Mouse (Mus musculus): ENCODE data around the gene Klk1b5. TPM values are rescaled to one million over a fixed set of nuclear protein-coding genes. Genes with fewer than 3 reads are reported as not detected.
"Not testable (repeated sequence)": the region's sequence is repeated elsewhere in the genome, so short reads cannot be mapped to it uniquely, and the experiment has no call there.

Gene Klk1b5
- polyA plus RNA-seq (2012; rRNA removed) = not detected in 2 replicates

DNA sequence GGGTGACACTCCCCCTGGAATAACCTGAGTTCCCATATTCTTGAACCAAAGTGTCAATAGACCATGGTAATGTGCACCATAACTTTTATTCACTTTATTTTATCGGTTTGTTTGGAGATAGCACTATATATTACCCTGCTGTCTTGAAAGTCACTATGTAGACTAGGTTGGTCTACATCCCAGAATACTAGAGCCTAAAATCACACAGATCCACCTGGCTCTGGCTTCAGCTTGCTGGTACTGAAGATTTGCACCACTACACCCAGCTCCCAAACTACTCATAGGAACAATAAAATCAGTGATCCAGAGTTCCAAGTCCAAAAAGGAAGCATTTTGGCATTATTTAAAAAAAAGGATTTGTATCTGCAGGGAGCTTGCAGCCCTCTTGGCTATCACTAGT lies at the start of gene Klk1b5:
Klk1b5 (plus strand) TSS at position 301 of the 400 bp plus-strand sequence.
- DNase-seq (ENCODE audit: low spot score) = no peak

- DNase-seq (ENCODE audit: low spot score) = no peak
Observed at GRCm38 (mm10) chr7:44179299-44180045, 36.3 kb upstream of the Klk1b5 start.

- DNase-seq (ENCODE audit: low spot score) = not testable (repeated sequence)
Observed at GRCm38 (mm10) chr7:44186516-44186915, 29.2 kb upstream of the Klk1b5 start.

GRCm38 (mm10) chr7:44187936-44188335 lies 27.8 kb upstream of the Klk1b5 start, which contains the start of gene Klk1b24:
Gene Klk1b24 (plus strand): TSS chr7:44188236.
- not testable (repeated sequence) for DNase-seq (ENCODE audit: low spot score)

DNA sequence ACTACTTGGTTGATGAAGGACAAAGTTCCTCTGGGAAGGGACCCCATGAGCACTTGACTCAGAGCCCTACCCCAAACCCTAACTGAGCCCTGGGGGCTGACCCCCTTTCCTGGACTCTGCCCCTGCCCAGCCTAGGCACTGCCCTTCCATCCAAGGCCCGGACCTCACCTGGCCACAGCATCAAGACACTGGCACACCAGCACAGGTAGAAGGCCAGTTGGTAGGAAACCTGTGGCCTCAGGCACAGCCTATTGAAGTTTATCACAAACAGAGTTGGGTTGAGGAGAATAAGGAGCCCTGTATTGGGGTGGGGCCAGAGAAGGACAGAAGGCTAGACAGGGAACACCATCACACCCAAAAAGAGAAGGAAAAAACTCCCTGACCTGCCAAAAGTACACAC lies 22.3 kb upstream of the Klk1b5 start:
- DNase-seq (ENCODE audit: low spot score) = peak; percentile 10

DNA sequence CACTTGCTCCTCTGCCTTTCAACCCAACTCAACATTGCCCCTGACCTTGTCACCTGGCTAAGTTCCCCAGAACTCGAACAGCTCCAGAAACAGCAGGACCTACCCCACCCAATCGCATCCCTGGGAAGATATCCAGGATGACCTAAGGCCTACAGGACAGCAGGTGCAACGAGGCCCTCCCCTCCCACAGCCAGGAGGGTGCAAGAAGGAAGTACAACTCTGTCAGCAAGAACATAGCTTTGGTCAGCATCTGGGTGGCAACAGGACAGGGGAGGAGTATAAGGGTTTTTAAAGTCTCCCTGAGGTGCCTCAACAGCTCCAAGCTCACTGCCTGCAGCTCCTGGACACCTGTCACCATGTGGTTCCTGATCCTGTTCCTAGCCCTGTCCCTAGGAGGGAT lies 17.9 kb upstream of the Klk1b5 start, which contains the start of gene Klk1b3:
Klk1b3 (plus strand) TSS at position 301 of the 400 bp plus-strand sequence.
- no peak for DNase-seq (ENCODE audit: low spot score)

- DNase-seq (ENCODE audit: low spot score) = not testable (repeated sequence)
Observed at GRCm38 (mm10) chr7:44207135-44207534, 8.6 kb upstream of the Klk1b5 start, which contains the start of gene Klk1b4. Gene Klk1b4 (plus strand): TSS chr7:44207435.

- no peak for DNase-seq (ENCODE audit: low spot score)
Observed at GRCm38 (mm10) chr7:44208307-44208706, 7.4 kb upstream of the Klk1b5 start.

- DNase-seq (ENCODE audit: low spot score) = not testable (repeated sequence)
Observed at GRCm38 (mm10) chr7:44221601-44222000, 5.9 kb downstream of the Klk1b5 start.

GRCm38 (mm10) chr7:44222335-44222734 lies 6.6 kb downstream of the Klk1b5 start:
- DNase-seq (ENCODE audit: low spot score) = not testable (repeated sequence)

DNA sequence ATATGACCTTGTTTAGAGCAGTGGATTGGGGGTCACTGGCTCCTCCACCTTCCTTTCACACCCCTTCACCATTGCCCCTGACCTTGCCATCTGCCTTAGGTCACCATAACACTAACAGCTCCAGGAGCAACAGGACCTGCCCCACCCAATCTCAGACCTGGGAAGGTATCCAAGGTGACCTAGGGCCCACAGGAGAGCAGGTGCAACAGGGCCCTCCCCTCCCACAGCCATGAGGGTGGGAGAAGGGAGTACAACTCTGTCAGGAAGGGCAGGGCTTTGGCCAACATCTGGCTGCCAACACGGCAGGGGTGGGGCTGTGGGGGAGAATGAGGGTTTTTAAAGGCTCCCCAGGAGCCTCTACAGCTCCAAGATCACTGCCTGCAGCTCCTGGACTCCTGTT lies 9.3 kb downstream of the Klk1b5 start, which contains the start of gene Klk1:
Klk1 (plus strand) TSS at position 285 of the 400 bp plus-strand sequence.
- no peak for DNase-seq (ENCODE audit: low spot score)

GRCm38 (mm10) chr7:44235909-44236308 lies 20.2 kb downstream of the Klk1b5 start, which contains the start of gene Gm36864:
Gene Gm36864 (plus strand): TSS chr7:44236177.
- DNase-seq (ENCODE audit: low spot score) = no peak

GRCm38 (mm10) chr7:44239913-44240312 lies 24.2 kb downstream of the Klk1b5 start:
- no peak for DNase-seq (ENCODE audit: low spot score)

DNA sequence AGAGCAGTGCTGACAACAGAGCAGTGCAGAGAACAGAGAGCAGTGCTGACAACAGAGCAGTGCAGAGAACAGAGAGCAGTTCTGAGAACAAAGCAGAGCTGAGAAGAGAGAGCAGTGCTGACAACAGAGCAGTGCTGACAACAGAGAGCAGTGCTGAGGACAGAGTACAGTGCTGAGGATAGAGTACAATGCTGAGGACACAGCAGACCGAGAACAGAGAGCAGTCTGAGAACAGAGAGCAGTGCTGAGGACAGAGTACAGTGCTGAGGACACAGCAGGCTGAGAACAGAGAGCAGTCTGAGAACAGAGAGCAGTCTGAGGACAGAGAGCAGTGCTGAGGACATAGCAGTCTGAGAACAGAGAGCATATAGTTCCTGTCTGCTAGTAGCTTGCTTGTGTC lies 25.0 kb downstream of the Klk1b5 start:
- DNase-seq (ENCODE audit: low spot score) = no peak

DNA sequence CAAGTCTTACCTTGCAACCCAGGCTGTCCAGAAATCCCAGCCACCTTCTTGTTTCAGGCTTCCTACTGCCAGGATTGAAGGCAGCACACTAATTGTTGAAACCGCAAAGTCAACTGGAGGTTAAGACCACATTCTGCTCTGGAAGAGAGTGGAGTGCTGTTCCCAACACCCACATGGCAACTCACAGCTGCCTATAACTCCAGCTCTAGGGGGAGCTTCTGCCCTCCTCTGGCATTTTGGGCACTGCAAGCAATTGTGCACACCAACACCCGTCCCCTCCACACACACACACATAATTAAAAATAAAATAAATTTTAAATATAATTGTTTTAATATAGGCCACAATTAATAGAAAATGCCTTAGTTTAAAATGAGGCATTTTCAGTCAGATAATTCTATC lies 25.4 kb downstream of the Klk1b5 start:
- no peak for DNase-seq (ENCODE audit: low spot score)

DNA sequence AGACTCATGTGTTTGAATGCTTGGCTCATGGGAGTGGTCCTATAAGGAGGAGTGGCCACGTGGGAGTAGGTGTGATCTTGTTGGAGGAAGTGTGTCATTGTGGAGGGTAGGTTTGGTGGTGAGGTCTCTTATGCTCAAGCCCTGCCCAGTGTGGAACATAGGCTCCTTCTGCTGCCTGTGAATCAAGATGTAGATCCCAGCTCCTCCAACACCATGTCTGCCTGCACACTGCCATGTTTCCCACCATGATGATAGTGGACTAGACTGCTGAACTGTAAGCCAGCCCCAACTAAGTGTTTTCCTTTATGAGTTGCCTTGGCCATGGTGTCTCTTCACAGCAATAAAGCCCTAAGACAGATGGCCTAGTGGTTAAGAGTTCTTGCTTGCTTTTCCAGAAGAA lies 28.3 kb downstream of the Klk1b5 start:
- no peak for DNase-seq (ENCODE audit: low spot score)

DNA sequence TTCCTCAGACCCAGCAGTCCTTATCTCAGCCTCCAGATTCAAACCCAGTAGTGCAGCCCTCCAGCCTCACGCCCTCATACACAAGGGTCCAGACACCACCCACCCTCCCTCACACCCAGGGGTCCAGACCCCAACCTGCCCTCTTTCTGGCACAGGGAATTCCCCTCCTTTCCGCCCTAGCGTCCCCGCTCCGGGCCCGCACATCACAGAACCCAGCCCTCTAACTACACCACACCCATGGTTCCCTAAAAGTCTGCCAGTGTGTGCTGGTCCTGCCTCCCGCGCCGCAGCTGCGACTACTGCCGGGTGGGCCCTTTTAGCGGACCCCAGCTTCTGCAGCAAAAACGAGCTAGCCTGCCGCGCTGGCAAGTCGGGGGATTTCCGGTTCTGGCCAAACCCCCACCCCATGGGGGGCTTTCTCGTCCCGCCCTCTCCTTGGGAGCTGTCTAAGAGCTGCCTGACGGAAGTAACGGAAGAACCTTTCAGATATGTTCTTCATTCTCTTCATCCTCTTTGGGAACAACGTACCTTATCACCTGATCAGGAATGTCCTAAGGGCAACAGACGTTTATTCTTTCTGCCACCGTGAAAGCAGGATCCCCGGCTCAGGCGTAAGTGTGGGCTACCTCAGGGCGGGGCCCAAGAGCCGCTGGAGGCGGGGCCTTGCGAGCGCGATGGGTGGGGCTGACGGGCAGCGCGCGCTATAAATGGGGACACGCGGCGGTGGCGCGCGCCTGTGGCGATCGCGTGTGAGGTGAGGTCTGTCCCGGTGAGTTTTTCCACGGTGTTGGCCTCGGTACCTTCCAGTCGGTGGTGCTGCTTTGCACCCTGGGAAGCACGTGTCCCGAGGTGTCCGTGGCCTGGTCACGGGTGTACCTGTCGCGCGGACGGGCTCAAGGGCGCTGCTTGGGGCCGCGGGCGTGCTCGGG lies 30.6 kb downstream of the Klk1b5 start, which contains the start of the genes 1700028J19Rik and 2410002F23Rik:
1700028J19Rik (minus strand) TSS at position 641 of the 929 bp plus-strand sequence.
2410002F23Rik (plus strand) TSS at position 668 of the 929 bp plus-strand sequence.
- peak; percentile 89 for DNase-seq (ENCODE audit: low spot score)

DNA sequence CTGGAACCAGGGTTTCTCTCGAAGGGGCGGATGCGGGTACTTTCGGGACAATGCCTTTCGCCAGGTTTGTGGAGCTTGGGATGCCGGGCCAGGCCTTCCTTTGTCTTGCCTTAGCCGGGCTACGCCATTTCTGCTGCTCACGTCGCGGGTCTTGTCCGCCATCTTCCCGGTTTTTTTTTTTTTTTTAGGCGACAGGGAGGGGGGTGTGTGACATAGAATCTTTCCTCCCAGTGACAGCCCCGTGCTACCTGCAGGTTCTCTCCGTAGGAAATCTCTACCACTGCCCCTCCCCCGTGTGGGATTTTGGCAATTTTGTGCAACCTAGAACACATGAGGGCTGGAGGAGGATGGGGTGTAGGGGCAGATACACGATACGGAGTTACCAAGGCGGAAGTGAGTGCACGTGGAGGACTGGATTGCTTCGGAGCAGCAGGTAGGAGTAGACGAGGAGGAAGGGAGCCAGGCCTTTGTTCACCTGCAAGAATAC lies 31.3 kb downstream of the Klk1b5 start:
- peak; percentile 42 for DNase-seq (ENCODE audit: low spot score)

- no peak for DNase-seq (ENCODE audit: low spot score)
Observed at GRCm38 (mm10) chr7:44247971-44248370, 32.2 kb downstream of the Klk1b5 start.

DNA sequence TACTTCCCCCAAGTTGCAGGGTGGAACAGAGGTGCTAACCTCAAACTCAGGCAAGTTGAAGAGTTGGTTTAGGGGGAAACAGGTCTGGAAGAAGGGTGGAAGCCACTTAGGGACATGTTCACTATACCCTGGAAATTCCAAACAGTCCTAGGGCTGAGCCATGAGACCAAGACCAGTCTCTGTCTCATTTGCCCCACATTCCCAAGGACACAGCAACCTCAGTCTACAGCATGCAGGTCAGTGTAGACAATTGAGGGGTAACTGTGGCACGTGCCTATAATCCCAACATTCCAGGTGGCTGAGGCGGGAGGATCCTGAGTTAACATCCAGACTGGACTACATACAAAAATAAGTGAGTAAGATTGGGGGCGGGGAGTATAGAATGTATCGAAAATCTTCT lies 33.5 kb downstream of the Klk1b5 start:
- DNase-seq (ENCODE audit: low spot score) = no peak

DNA sequence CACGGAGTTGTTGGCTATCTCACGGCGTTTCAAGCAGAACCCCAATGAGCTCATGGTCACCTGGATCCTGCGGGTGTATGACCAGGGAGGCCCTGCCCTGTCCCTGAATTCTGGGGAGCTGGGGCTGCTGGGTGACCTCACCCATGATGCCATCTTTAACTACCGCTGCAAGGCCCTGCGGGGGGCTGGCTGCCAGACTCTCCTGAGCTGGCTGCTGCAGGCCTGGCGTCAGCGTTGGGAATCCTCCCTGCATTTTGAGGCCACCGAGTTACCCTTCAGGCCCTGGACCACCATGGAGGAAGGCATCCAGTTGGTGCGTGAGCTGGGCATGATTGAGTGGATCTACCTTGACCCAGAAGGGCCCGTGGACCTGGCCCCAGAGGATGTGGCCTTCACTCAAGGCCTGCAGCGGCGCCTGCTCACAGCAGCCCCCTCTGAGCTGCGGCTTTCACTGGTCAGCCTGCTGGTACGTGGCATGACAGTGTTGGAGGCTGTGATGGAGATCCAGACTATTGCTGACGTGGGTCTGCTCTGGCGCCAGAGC lies 35.1 kb downstream of the Klk1b5 start:
- DNase-seq (ENCODE audit: low spot score) = not testable (repeated sequence)
